Mouse (Mus musculus) limb, embryonic 14.5 days (tissue): ENCODE results near the gene Ccr9. TPM values are rescaled to one million over a fixed set of nuclear protein-coding genes. Genes with fewer than 3 reads are reported as not detected.

Experiments used
- ATAC-seq: fragments of 200-750 bp; cut with Nextera tagmentation; 2 replicates; pipeline ENCODE4 v1.8.0; 2017; ENCODE audit warnings: low read depth, moderate number of reproducible peaks, moderate TSS enrichment; ENCODE audit not compliant: low FRiP score
- DNase-seq: peaks from one replicate; pipeline ENCODE4 v3.0.0-alpha.2; 2015; ENCODE audit warnings: low spot score
- H3K27ac ChIP-seq: fragments of 300-500 bp; sonication (generic); replicated peaks from 2 replicates; pipeline ENCODE4 v1.5.1; 2014; ENCODE audit warnings: low read depth, mild to moderate bottlenecking, low read length, moderate library complexity, mixed read lengths
- H3K27me3 ChIP-seq: fragments of 300-500 bp; sonication (generic); 2 replicates; pipeline ENCODE4 v1.6.1; 2014; ENCODE audit warnings: low read length, mixed read lengths; ENCODE audit not compliant: control insufficient read depth, insufficient read depth
- H3K36me3 ChIP-seq: fragments of 300-500 bp; sonication (generic); 2 replicates; pipeline ENCODE4 v1.6.1; 2014; ENCODE audit warnings: mild to moderate bottlenecking, low read length, moderate library complexity, mixed read lengths; ENCODE audit not compliant: control insufficient read depth, insufficient read depth
- H3K4me1 ChIP-seq: fragments of 300-500 bp; sonication (generic); 2 replicates; pipeline ENCODE4 v1.6.1; 2014; ENCODE audit warnings: antibody characterized with exemption, low read length, mixed read lengths; ENCODE audit not compliant: control insufficient read depth, insufficient read depth
- H3K4me2 ChIP-seq: fragments of 300-500 bp; sonication (generic); replicated peaks from 2 replicates; pipeline ENCODE4 v1.6.1; 2014; ENCODE audit warnings: low read depth, mild to moderate bottlenecking, low read length, moderate library complexity; ENCODE audit not compliant: severe bottlenecking
- H3K4me3 ChIP-seq: fragments of 300-500 bp; sonication (generic); replicated peaks from 2 replicates; pipeline ENCODE4 v1.5.1; 2014; ENCODE audit warnings: low read length
- H3K9ac ChIP-seq: fragments of 300-500 bp; sonication (generic); 2 replicates; pipeline ENCODE4 v1.6.1; 2014; ENCODE audit warnings: mild to moderate bottlenecking, low read depth, low read length, moderate library complexity; ENCODE audit not compliant: severe bottlenecking
- H3K9me3 ChIP-seq: fragments of 300-500 bp; sonication (generic); 2 replicates; pipeline ENCODE4 v1.6.1; 2016; ENCODE audit warnings: low read length; ENCODE audit not compliant: control insufficient read depth
- POLR2A ChIP-seq: fragments of 200-500 bp; IDR thresholded peaks from 2 replicates; pipeline ENCODE4 v1.8.0; 2012; ENCODE audit warnings: inconsistent platforms, mild to moderate bottlenecking, moderate library complexity, borderline replicate concordance; ENCODE audit not compliant: insufficient read depth, insufficient read length; ENCODE audit errors: extremely low read depth
- WGBS: fragments of 180-500 bp; shearing (Covaris S2); extraction: QIAGEN DNeasy Blood & Tissue Kit; methylation state at CpG from one replicate; pipeline ENCODE4 v1.1.7; 2014; 5-methylcytosine and 5-hydroxymethylcytosine counted together
- polyA plus RNA-seq, 2 experiments: library from polyadenylated mRNA; depleted of rRNA in 1 of 2; stranded (reverse) in 1 of 2; unstranded in 1 of 2; fragments of >200 nt; fragmentation: Nextera tagmentation in 1 of 2; extraction: Ambion mirVana in 1 of 2; gene quantifications; 2 replicates each; pipeline versions ENCODE4 v1.2.1 to v1.2.3; 2012 to 2014

The Ccr9 gene
- polyA plus RNA-seq, 2 experiments, result 0.09 to 0.17 TPM

DNA sequence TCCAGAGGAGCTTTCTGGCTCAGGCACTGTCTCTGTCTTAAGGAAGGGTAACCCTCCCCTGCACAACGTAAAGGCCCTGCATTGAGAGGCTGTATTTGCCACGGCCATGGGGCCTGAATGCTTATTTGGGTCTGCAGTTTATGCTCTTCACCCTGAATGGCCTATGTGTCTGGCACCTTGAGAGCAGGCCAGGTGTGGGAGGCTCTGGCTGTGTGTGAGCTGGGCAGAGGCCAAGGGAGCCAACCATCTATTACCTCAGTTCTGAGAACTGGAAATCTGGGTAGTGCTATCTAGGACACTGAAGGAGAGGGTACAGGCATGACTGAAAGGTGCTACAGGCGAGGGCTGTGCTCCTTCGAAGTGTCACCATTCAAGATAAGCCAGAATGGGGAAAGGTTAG is 136.6 kb downstream of the Ccr9 start:
- no peak for TF ChIP-seq POLR2A
- Histone ChIP-seq H3K4me3 (no peak overlapping the region), H3K4me2 (no peak overlapping the region), H3K9ac (no peak overlapping the region), H3K27me3 (no peaks in the 10 kb centered on the region), H3K36me3 (peaks cover 55% of the 10 kb centered on the region), H3K4me1 (no peaks in the 10 kb centered on the region), H3K9me3 (no peaks in the 10 kb centered on the region), H3K27ac (no peak overlapping the region)
- 74% methylated on average over 4 of the region's 4 CpGs for WGBS
- DNase-seq (no peak), ATAC-seq (no peak)

GRCm38 (mm10) chr9:123815444-123815843 is 137.2 kb downstream of the Ccr9 start:
- no peak for TF ChIP-seq POLR2A
- Histone ChIP-seq H3K27ac (no peak overlapping the region), H3K4me3 (no peak overlapping the region), H3K4me2 (no peak overlapping the region), H3K9me3 (no peaks in the 10 kb centered on the region), H3K27me3 (no peaks in the 10 kb centered on the region), H3K4me1 (no peaks in the 10 kb centered on the region), H3K36me3 (peaks cover 52% of the 10 kb centered on the region), H3K9ac (no peak overlapping the region)
- WGBS, result 84% methylated on average over 3 of the region's 3 CpGs
- DNase-seq (no peak), ATAC-seq (no peak)

- 83% methylated on average over 1 of the region's 1 CpGs for WGBS
- H3K4me1 ChIP-seq, result no peaks in the 10 kb centered on the region
- no peaks in the 10 kb centered on the region for H3K27me3 ChIP-seq
- no peaks in the 10 kb centered on the region for H3K9me3 ChIP-seq
- no peak for TF ChIP-seq POLR2A
- H3K27ac ChIP-seq, result no peak overlapping the region
- H3K4me2 ChIP-seq, result no peak overlapping the region
- ATAC-seq (no peak), DNase-seq (no peak)
- H3K36me3 ChIP-seq, result peaks cover 52% of the 10 kb centered on the region
- H3K4me3 ChIP-seq, result no peak overlapping the region
- H3K9ac ChIP-seq, result no peak overlapping the region
Observed at GRCm38 (mm10) chr9:123815996-123816395, 137.8 kb downstream of the Ccr9 start.

DNA sequence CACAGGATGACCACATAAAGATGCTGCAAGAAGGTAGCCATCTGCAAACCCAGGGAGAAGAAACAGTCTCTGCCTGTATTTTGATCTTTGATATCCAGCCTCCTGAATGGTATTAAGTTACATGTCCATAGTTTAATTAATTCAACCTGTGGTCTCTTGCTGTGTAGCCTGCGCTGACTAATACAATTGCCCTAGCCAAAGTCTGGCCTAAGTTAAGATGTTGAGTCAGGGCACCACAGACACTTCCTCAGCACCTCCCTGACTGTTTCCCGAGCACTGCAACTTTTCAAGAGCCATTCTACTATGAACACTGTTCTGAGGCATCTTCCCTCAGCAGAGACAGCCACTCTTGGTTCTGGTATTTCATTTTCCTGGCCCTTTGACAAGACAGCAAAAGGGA is 140.4 kb downstream of the Ccr9 start:
- DNase-seq (no peak), ATAC-seq (no peak)
- H3K4me2 ChIP-seq, result no peak overlapping the region
- H3K27me3 ChIP-seq, result no peaks in the 10 kb centered on the region
- TF ChIP-seq POLR2A, result no peak
- peaks cover 69% of the 10 kb centered on the region for H3K36me3 ChIP-seq
- no peak overlapping the region for H3K9ac ChIP-seq
- no peak overlapping the region for H3K4me3 ChIP-seq
- no peaks in the 10 kb centered on the region for H3K4me1 ChIP-seq
- WGBS, result 45% methylated on average over 2 of the region's 2 CpGs
- H3K27ac ChIP-seq, result no peak overlapping the region
- no peaks in the 10 kb centered on the region for H3K9me3 ChIP-seq

- no peak for DNase-seq
- Histone ChIP-seq H3K4me3 (no peak overlapping the region), H3K4me2 (no peak overlapping the region), H3K9ac (no peak overlapping the region), H3K27me3 (no peaks in the 10 kb centered on the region), H3K4me1 (no peaks in the 10 kb centered on the region), H3K9me3 (no peaks in the 10 kb centered on the region), H3K36me3 (peaks cover 91% of the 10 kb centered on the region), H3K27ac (no peak overlapping the region)
- WGBS, result 89% methylated on average over 3 of the region's 3 CpGs
- ATAC-seq, result no peak
- TF ChIP-seq POLR2A, result no peak
Observed at GRCm38 (mm10) chr9:123826631-123827030, 148.4 kb downstream of the Ccr9 start.

DNA sequence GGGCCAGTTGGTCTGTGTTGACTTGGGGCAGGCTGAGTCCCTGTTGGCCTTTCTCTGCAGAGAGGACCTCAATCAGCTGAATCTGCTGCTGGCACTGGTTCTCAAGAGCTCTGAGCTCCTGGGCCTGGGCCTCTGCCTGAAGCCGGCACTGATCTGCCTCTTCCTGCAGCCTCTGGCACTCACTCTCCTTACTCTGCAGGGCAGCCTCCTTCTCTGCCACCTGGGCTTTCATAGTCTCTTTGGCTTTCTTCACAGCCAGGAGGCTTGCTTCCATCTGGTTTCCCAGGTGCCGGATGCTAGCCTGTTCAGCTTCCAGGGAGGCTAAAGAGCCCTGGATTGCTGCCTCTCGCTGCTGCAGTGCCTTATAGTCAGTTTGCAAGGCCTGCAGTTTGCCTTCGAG is 150.7 kb downstream of the Ccr9 start:
- TF ChIP-seq POLR2A, result no peak
- no peak overlapping the region for H3K4me2 ChIP-seq
- no peaks in the 10 kb centered on the region for H3K27me3 ChIP-seq
- no peak overlapping the region for H3K4me3 ChIP-seq
- H3K27ac ChIP-seq, result no peak overlapping the region
- ATAC-seq (no peak), DNase-seq (no peak)
- no peaks in the 10 kb centered on the region for H3K9me3 ChIP-seq
- peaks cover 81% of the 10 kb centered on the region for H3K36me3 ChIP-seq
- H3K9ac ChIP-seq, result no peak overlapping the region
- H3K4me1 ChIP-seq, result no peaks in the 10 kb centered on the region
- WGBS, result 88% methylated on average over 4 of the region's 4 CpGs

Other genes with a start within 250 kb of the Ccr9 start
- gene Limd1, start 199.7 kb upstream of the Ccr9 start, polyA plus RNA-seq (2012; rRNA removed), result 32.5 and 41.1 TPM in 2 replicates
- 58.4 and 63.1 TPM in 2 replicates for gene Limd1, start 199.7 kb upstream of the Ccr9 start, polyA plus RNA-seq (2014; fragmentation: Nextera tagmentation; extraction: Ambion mirVana)
- gene Sacm1l, start 148.7 kb upstream of the Ccr9 start, polyA plus RNA-seq (2012; rRNA removed), result 23.5 and 25.2 TPM in 2 replicates
- 49.6 and 50.2 TPM in 2 replicates for gene Sacm1l, start 148.7 kb upstream of the Ccr9 start, polyA plus RNA-seq (2014; fragmentation: Nextera tagmentation; extraction: Ambion mirVana)
- 0.01 and 0.03 TPM in 2 replicates for gene Slc6a20b, start 45.9 kb upstream of the Ccr9 start, polyA plus RNA-seq (2012; rRNA removed)
- 0.18 and 0.19 TPM in 2 replicates for gene Slc6a20b, start 45.9 kb upstream of the Ccr9 start, polyA plus RNA-seq (2014; fragmentation: Nextera tagmentation; extraction: Ambion mirVana)
- gene Slc6a20a, start 446 bp downstream of the Ccr9 start, polyA plus RNA-seq (2012; rRNA removed), result 0.06 and 0.10 TPM in 2 replicates
- gene Slc6a20a, start 446 bp downstream of the Ccr9 start, polyA plus RNA-seq (2014; fragmentation: Nextera tagmentation; extraction: Ambion mirVana), result 0.14 TPM in 1 of 2 replicates, not detected in the other
- gene Lztfl1, start 39.3 kb downstream of the Ccr9 start, polyA plus RNA-seq (2012; rRNA removed), result 24.4 and 33.6 TPM in 2 replicates
- gene Lztfl1, start 39.3 kb downstream of the Ccr9 start, polyA plus RNA-seq (2014; fragmentation: Nextera tagmentation; extraction: Ambion mirVana), result 64.8 and 74.3 TPM in 2 replicates
- 0.09 and 0.10 TPM in 2 replicates for gene Cxcr6, start 128.0 kb downstream of the Ccr9 start, polyA plus RNA-seq (2012; rRNA removed)
- 0.44 and 0.70 TPM in 2 replicates for gene Cxcr6, start 128.0 kb downstream of the Ccr9 start, polyA plus RNA-seq (2014; fragmentation: Nextera tagmentation; extraction: Ambion mirVana)
- 10.7 TPM in 2 replicates for gene Fyco1, start 173.5 kb downstream of the Ccr9 start, polyA plus RNA-seq (2012; rRNA removed)
- 12.6 and 14.1 TPM in 2 replicates for gene Fyco1, start 173.5 kb downstream of the Ccr9 start, polyA plus RNA-seq (2014; fragmentation: Nextera tagmentation; extraction: Ambion mirVana)
- 0.01 TPM in 1 of 2 replicates, not detected in the other for gene Xcr1, start 183.6 kb downstream of the Ccr9 start, polyA plus RNA-seq (2012; rRNA removed)
- gene Xcr1, start 183.6 kb downstream of the Ccr9 start, polyA plus RNA-seq (2014; fragmentation: Nextera tagmentation; extraction: Ambion mirVana), result not detected in 2 replicates